Mouse (Mus musculus): Measurements from ENCODE around the gene Rnaseh2a. TPM values are rescaled to one million over a fixed set of nuclear protein-coding genes. Genes with fewer than 3 reads are reported as not detected.

Rnaseh2a gene
- total RNA-seq, 1 experiment from 2014 or later = 43.9 TPM

- no peak for ATAC-seq (replicated peaks; ENCODE audit: insufficient number of reproducible peaks, low FRiP score, low TSS enrichment, poor library complexity, severe bottlenecking)
Measured at GRCm38 (mm10) chr8:84943699-84944098, 25.9 kb downstream of the Rnaseh2a start.

- ATAC-seq (replicated peaks; ENCODE audit: insufficient number of reproducible peaks, low FRiP score, low TSS enrichment, poor library complexity, severe bottlenecking) = no peak
Measured at GRCm38 (mm10) chr8:84937620-84938485, 31.7 kb downstream of the Rnaseh2a start.

- 0 out of 2 replicates have a peak, but pooled peaks have one; percentile 54 for ATAC-seq (replicated peaks; ENCODE audit: insufficient number of reproducible peaks, low FRiP score, low TSS enrichment, poor library complexity, severe bottlenecking)
Measured at GRCm38 (mm10) chr8:84936962-84937546, 32.5 kb downstream of the Rnaseh2a start, which contains the start of gene Mast1. Gene Mast1 (minus strand): TSS chr8:84937359.

- no peak; the same call in 1 of the 2 replicates for ATAC-seq (replicated peaks; ENCODE audit: insufficient number of reproducible peaks, low FRiP score, low TSS enrichment, poor library complexity, severe bottlenecking)
Measured at GRCm38 (mm10) chr8:84936041-84936961, 33.3 kb downstream of the Rnaseh2a start.

GRCm38 (mm10) chr8:84935489-84935888, 34.1 kb downstream of the Rnaseh2a start:
- ATAC-seq (replicated peaks; ENCODE audit: insufficient number of reproducible peaks, low FRiP score, low TSS enrichment, poor library complexity, severe bottlenecking) = no peak; the same call in 1 of the 2 replicates

GRCm38 (mm10) chr8:84934860-84935259, 34.7 kb downstream of the Rnaseh2a start:
- ATAC-seq (replicated peaks; ENCODE audit: insufficient number of reproducible peaks, low FRiP score, low TSS enrichment, poor library complexity, severe bottlenecking) = no peak

- no peak for ATAC-seq (replicated peaks; ENCODE audit: insufficient number of reproducible peaks, low FRiP score, low TSS enrichment, poor library complexity, severe bottlenecking)
Measured at GRCm38 (mm10) chr8:84933767-84934559, 35.6 kb downstream of the Rnaseh2a start.

GRCm38 (mm10) chr8:84930582-84930981, 39.0 kb downstream of the Rnaseh2a start:
- ATAC-seq (replicated peaks; ENCODE audit: insufficient number of reproducible peaks, low FRiP score, low TSS enrichment, poor library complexity, severe bottlenecking) = no peak

GRCm38 (mm10) chr8:84928456-84929306, 40.9 kb downstream of the Rnaseh2a start:
- ATAC-seq (replicated peaks; ENCODE audit: insufficient number of reproducible peaks, low FRiP score, low TSS enrichment, poor library complexity, severe bottlenecking) = peak; percentile 79

- no peak for ATAC-seq (replicated peaks; ENCODE audit: insufficient number of reproducible peaks, low FRiP score, low TSS enrichment, poor library complexity, severe bottlenecking)
Measured at GRCm38 (mm10) chr8:84927513-84927912, 42.1 kb downstream of the Rnaseh2a start.

- no peak for ATAC-seq (replicated peaks; ENCODE audit: insufficient number of reproducible peaks, low FRiP score, low TSS enrichment, poor library complexity, severe bottlenecking)
Measured at GRCm38 (mm10) chr8:84925557-84925956, 44.0 kb downstream of the Rnaseh2a start.

- ATAC-seq (replicated peaks; ENCODE audit: insufficient number of reproducible peaks, low FRiP score, low TSS enrichment, poor library complexity, severe bottlenecking) = no peak
Measured at GRCm38 (mm10) chr8:84921596-84921995, 48.0 kb downstream of the Rnaseh2a start.

GRCm38 (mm10) chr8:84918646-84919045, 50.9 kb downstream of the Rnaseh2a start:
- ATAC-seq (replicated peaks; ENCODE audit: insufficient number of reproducible peaks, low FRiP score, low TSS enrichment, poor library complexity, severe bottlenecking) = no peak

GRCm38 (mm10) chr8:84917781-84918180, 51.8 kb downstream of the Rnaseh2a start:
- no peak for ATAC-seq (replicated peaks; ENCODE audit: insufficient number of reproducible peaks, low FRiP score, low TSS enrichment, poor library complexity, severe bottlenecking)

GRCm38 (mm10) chr8:84915269-84915668, 54.3 kb downstream of the Rnaseh2a start:
- no peak for ATAC-seq (replicated peaks; ENCODE audit: insufficient number of reproducible peaks, low FRiP score, low TSS enrichment, poor library complexity, severe bottlenecking)

GRCm38 (mm10) chr8:84913960-84914359, 55.6 kb downstream of the Rnaseh2a start:
- no peak for ATAC-seq (replicated peaks; ENCODE audit: insufficient number of reproducible peaks, low FRiP score, low TSS enrichment, poor library complexity, severe bottlenecking)

GRCm38 (mm10) chr8:84913502-84913900, 56.1 kb downstream of the Rnaseh2a start:
- 0 out of 2 replicates have a peak, but pooled peaks have one; percentile 33 for ATAC-seq (replicated peaks; ENCODE audit: insufficient number of reproducible peaks, low FRiP score, low TSS enrichment, poor library complexity, severe bottlenecking)

All from monocyte, adult 5-6 weeks (primary cell).